Mouse (Mus musculus) brown adipose tissue, adult 24 weeks (tissue): ENCODE results near the gene Riox2. TPM values are rescaled to one million over a fixed set of nuclear protein-coding genes. Genes with fewer than 3 reads are reported as not detected.

Experiments
- H3K27ac ChIP-seq: fragments of 200-500 bp; replicated peaks from 2 replicates; pipeline ENCODE4 v1.5.1; 2012; ENCODE audit warnings: low read depth, mild to moderate bottlenecking, low read length
- H3K4me1 ChIP-seq: fragments of 200-500 bp; 2 replicates; pipeline ENCODE4 v1.6.1; 2012; ENCODE audit warnings: low read length, mixed read lengths; ENCODE audit not compliant: control insufficient read depth, insufficient read depth, insufficient read length
- H3K4me3 ChIP-seq: fragments of 200-500 bp; 2 replicates; pipeline ENCODE4 v1.5.1; 2012; ENCODE audit warnings: low read depth, mild to moderate bottlenecking, low read length, moderate library complexity; ENCODE audit not compliant: insufficient read depth
- polyA plus RNA-seq: library from polyadenylated mRNA; stranded (reverse); fragments of >200 nt; gene quantifications from 2 replicates; pipeline ENCODE4 v1.2.4, GENCODE M21; 2012; ENCODE audit not compliant: missing spikeins, insufficient read depth, insufficient read length

The Riox2 gene
- polyA plus RNA-seq, 1 experiment, result 15.4 TPM

DNA sequence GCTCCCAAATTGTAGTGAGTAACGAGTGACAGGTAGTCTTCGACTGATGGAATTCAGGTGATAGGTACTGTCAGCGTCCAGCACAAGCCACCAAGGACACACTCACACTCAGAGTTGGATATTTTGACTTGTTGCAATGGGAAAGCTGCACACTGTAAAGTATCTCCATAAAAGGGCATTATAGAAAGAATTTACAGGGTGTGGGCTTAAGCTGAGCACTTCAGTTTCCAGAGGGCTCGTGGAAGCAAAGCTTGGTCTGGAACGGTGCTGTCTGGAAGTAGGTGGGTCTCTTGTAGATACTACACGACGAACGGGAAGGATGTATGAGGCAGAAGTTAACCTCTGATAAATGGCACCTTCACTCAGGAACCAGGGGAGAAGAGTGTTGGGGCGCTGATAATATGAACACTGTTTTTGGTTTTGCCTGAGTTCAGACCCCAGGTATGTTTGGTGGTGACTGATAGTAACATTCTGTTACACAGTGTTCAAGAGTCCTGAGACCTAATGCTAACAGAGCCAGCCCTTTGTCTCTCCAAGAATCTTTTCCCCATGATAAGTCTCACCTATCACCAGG is 16.5 kb downstream of the Riox2 start:
- H3K4me1 ChIP-seq, result no peaks in the 10 kb centered on the region
- H3K27ac ChIP-seq, result no peak overlapping the region
- H3K4me3 ChIP-seq, result no peak overlapping the region

DNA sequence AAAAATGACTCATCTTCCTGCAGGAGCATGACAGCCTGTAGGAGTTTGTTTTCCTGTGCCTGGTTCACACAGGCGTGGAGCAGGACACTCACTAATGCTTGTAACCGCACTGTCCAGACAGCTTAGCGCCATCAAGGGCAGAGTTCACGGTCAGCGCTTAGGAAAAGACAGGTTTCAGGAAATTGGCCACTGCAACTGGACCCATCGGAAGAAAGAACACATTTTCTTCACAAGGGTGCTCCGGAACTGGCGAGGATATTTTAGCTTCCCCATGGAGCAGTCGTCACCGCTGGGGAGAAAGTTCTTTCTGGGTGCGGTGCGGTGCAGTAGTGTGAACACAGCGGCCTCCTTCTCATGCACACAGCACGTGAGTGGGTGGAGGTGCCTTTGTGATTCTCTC is 21.6 kb downstream of the Riox2 start:
- Histone ChIP-seq H3K27ac (no peak overlapping the region), H3K4me3 (no peak overlapping the region), H3K4me1 (no peaks in the 10 kb centered on the region)

DNA sequence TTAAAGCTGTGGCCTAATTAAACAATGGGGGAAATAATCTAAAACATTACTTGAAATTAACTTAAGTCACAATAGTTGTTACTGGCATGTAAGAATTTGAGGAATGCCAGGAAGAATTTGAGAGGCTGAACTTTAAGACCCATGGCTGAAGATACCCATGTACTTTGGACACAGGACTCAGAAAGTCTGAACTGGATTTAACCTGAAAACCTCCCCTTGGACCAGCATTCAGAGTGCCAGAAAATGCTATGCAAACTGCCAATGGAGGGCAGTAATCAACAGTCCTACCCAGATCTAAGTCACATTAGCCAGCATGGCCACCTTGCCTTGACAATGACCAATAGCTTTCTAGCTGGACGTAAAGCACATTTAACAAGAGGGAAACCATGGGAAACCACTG is 26.4 kb downstream of the Riox2 start:
- Histone ChIP-seq H3K4me1 (no peaks in the 10 kb centered on the region), H3K27ac (no peak overlapping the region), H3K4me3 (no peak overlapping the region)

DNA sequence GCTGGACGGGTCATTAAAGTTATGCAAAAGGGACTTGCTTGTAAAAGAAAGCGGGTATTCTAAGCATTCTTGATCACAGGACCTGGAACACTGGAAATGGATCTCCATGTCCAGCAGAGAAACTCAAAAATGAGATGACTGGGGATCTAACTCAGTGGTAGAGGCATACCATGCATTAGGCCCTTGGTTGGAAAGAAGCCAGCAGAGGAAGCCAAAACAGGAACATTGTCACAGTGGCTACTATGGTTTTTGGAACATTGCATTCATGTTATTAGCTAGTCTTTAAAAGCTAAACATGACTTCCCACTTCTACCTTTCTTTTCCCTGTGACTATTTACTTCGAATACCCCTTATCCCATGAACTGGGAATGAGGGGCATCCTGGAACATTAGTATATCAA is 27.6 kb downstream of the Riox2 start:
- Histone ChIP-seq H3K4me1 (no peaks in the 10 kb centered on the region), H3K4me3 (no peak overlapping the region), H3K27ac (no peak overlapping the region)

DNA sequence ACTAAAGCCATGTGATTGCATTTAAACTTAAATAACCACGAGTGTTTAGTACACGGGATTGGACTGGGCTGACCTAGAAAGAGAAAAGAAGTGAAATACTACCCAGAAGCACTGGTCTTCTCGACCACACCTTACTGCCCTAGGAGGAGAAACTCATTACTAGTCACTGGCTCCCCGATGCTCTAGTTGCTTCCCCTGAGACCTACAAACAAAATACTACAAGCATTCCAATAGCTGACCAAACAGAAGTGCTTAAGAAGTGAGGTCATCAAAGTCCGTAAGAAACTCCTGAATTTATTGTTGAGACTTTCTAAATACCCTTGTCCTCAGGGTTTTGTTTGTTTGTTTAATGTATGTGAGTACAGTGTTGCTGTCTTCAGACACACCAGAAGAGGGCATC is 38.3 kb downstream of the Riox2 start:
- H3K27ac ChIP-seq, result no peak overlapping the region
- H3K4me1 ChIP-seq, result no peaks in the 10 kb centered on the region; the same call in 1 of the 2 replicates
- no peak overlapping the region for H3K4me3 ChIP-seq

DNA sequence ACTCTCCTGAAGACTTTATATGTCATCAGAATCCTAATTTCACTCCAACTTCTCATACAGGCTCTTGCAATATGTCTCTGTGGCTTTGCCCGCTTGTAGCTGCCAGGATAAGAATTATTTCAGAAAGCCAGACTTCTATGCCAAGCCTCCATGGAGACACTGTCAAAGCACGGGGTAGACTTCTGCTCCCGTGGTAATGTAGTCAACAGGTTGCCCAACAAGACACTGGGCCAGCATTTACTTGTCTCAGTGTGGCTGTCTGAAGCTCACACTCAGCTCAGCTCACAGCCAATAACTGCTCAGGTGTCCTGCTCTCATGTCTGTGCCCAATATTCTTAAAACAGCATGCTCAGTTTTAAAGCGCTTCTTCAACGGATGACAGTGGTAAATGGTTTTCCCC is 43.6 kb downstream of the Riox2 start:
- Histone ChIP-seq H3K4me1 (no peaks in the 10 kb centered on the region; the same call in 1 of the 2 replicates), H3K27ac (no peak overlapping the region), H3K4me3 (no peak overlapping the region)

DNA sequence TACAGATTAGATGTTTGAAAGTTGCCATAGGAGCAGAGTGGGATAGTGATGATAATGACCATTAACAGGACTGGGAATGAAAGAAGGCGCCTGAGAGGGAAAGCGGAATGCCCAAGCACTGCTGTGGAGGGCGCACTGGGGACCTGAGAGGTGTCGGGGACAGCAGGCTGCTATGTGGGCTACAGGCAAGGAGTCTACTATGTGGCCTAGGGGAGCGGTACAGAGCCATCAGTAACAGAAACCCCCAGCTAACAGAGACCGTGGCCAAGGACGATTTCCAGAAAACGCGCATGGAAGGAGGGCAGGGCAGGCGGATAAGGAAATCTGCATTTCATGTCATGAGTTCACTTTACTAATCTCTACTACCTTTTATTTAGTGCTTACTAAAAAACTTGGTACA is 45.4 kb downstream of the Riox2 start:
- no peak overlapping the region for H3K27ac ChIP-seq
- no peak overlapping the region for H3K4me3 ChIP-seq
- no peaks in the 10 kb centered on the region for H3K4me1 ChIP-seq

DNA sequence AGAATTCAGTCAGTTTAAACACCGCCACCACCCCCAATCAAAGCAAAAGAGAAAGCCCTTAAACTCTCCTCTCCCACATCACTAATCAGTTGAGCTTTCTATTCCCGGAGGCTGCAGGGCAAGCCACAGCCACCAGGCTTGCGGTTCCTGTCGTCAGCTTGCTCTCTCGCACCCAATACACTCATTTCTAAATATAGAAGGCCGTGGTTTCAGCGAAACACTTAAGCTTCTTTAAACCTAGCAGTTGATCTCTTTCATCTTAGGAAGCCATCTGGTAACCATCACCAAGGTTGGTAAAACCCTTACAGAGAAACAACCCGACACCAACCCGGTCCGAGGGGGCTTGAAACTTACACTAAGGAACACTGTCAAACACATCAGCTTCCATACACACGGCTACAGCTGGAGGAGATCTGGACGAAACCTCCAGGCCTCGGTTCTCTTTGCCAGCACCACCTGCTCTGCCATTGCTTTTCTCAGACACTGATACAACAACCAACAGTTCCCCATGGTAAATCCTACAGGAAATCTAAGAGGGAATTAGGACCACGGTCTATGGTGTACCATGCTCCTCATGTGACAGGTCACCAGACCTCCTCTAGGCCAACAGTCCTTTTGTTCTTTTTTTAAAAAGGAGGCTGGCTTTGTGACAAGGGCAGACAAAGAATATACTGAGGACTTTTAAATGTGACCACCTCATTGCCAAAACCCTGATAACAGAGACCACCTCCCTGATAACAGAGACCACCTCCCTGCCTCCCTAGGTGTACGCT is 46.1 kb downstream of the Riox2 start:
- H3K27ac ChIP-seq, result no peak overlapping the region
- H3K4me1 ChIP-seq, result no peaks in the 10 kb centered on the region
- no peak overlapping the region for H3K4me3 ChIP-seq

DNA sequence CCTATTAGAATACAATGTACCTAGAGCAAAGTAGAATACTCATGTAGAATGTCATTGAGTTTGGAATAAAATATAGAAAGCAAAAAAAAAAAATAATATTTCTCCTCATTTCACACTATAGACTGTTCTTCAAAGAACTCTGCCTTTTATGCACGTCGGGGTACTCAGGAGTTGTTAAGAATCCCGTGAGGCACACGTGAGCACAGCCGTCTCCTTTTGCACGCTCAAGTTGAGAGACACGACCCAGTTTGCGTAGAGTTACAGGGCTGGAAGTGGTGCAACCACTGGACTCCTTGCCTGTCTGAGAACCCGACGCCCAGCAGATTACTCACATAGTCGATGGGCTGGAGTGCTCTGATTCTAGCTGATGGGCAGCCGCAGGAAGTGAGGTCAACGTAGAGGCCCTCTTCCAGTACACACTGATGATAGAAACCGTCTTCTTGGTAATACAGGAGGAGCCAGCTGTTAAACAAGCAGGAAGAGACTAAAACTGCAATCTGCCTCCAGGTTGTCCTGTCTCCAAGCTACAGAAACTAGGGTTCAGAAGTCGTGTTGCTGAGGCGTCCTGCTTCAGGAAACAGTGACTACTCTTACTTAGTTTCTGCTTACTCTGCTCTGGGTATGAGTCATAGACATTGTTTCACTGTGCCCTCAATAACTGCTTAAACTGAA is 50.3 kb downstream of the Riox2 start:
- H3K4me3 ChIP-seq, result no peak overlapping the region

DNA sequence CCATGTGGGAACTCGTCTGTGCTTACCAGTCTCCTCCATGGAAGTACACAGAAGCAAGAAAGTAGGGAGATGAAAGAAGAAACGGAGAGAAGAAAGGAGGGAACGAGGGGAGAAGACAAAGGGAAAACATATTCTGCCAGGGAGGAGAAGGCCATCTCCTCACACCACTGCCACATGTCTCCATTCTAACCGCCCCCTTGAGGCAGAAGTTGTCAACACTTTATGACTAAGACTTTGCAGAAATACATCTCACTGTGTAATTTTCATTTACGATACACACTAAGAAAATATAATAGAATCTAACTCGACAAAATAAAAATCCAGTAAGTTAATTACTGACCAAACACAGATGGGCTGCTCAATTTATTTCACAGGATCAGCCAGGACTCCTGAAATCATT is 55.4 kb downstream of the Riox2 start:
- Histone ChIP-seq H3K27ac (no peak overlapping the region), H3K4me1 (no peaks in the 10 kb centered on the region), H3K4me3 (no peak overlapping the region)

More for the DNA sequence above, 50.3 kb downstream of the Riox2 start:
- Histone ChIP-seq H3K27ac (no peak overlapping the region), H3K4me1 (no peaks in the 10 kb centered on the region)

DNA sequence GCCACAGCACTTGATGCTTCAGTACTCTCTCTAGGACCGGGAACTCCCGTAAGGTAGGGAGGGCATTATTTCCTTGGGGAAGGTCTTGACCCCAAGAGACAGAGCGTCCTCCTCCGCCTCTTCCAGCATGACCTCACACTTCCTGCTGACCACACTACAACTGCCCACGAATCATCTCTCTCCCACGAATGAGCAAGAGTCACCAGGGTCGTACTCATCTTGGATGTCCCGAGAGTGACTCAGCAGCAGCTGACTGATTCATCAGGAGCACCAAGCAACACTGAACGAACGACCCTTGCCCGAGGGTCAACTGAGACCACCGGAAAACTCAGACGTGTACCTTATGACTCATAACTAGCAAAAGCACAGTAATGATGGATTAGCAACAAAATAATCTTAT is 58.0 kb downstream of the Riox2 start:
- Histone ChIP-seq H3K27ac (no peak overlapping the region), H3K4me1 (no peaks in the 10 kb centered on the region), H3K4me3 (no peak overlapping the region)

DNA sequence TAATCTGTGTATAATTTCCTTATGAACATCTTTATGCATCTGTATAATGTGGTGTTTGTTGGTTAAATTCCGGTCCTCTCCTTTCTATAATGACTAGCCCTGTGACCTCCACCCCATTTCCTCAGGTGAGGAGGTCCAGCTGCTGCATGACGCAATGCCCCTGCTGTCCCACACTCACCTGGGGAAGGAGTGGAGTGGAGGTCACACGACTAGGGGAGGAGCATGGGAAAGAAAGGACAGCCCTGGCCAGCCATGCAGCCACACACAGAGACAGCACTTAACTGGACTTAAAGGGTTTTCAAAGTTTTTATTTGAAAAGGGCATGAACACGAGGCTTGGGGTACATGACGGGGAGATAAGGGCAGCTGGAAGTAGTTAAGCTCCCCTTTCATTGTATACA is 59.7 kb downstream of the Riox2 start:
- Histone ChIP-seq H3K4me1 (no peaks in the 10 kb centered on the region), H3K27ac (no peak overlapping the region), H3K4me3 (no peak overlapping the region)

DNA sequence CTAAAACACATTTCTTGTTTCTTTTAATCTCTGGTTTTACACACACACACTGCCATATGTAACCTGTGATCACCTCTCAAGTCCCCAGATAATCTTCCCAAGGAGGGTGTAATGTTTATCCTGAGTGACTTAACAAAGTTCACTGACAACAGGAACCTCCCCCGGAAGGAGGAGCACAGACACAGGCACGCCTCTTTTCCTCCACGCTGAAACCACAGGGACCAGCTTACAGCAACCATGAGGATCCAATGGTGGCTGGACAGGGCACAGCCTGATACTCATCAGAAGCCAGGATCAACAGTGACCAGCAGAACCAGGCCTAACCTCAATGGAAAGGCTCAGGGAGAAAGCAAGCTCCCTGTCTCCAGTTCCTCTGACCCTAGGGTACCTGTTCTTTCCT is 61.0 kb downstream of the Riox2 start:
- Histone ChIP-seq H3K4me3 (no peak overlapping the region), H3K27ac (no peak overlapping the region), H3K4me1 (no peaks in the 10 kb centered on the region)

DNA sequence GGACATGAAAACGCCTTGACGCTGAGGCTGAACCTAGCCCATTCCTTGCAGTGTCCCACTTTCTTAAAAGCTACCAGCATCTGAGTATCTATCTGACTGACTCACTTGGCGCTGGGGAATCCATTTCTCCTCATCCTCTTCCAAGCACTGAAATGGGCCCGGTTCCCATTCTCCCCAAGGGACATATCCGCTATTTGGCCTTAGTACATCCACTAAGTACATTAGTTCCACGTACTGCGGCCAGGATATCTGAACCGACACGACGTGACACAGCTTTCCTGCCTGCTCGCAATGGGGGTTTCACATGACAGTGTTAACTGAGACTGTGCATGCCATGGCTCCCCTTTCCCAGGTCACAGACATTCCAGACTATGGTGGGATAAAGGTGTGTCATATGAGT is 62.8 kb downstream of the Riox2 start:
- H3K4me1 ChIP-seq, result no peaks in the 10 kb centered on the region
- no peak overlapping the region for H3K27ac ChIP-seq
- H3K4me3 ChIP-seq, result no peak overlapping the region

DNA sequence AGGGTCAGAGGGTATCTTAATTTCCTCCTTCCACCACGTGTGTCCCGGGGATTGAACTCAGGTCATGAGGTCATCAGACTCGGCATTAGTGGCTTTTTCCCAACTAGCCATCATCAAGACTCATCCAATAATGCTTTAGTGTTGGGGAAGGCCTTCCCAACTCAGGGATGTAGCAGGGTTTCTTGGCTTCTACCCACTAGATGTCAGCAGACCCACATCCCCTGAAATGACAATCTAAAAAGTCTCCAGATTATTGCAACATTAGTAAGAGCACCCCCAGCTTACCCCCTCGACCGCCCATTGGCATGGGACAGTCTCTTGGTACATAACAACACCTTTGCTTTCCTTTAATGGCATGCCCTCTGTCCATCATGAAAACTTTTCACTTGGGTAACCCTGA is 64.1 kb downstream of the Riox2 start:
- H3K27ac ChIP-seq, result no peak overlapping the region
- H3K4me1 ChIP-seq, result no peaks in the 10 kb centered on the region
- H3K4me3 ChIP-seq, result no peak overlapping the region

DNA sequence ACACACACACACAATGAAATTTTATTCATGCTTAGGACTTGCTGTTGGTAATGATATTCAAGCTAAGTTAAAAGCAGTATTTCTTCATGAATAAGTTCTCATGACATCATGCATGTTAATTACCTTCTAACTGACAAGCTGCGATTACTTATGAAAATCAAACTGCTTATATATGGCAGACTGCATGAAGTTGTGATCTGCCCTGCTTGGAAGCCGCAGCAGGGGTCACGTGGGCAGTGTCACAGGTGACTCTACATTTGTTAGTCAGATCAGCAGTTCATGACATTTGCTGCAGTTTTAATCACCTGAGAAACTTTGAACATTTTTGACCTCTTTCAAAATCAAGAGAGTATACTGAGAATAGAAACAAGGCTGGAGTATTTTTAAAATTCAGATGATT is 69.4 kb downstream of the Riox2 start:
- no peak overlapping the region for H3K27ac ChIP-seq

More for the DNA sequence above, 69.4 kb downstream of the Riox2 start:
- Histone ChIP-seq H3K4me3 (no peak overlapping the region), H3K4me1 (no peaks in the 10 kb centered on the region)
